Mouse (Mus musculus) kidney, postnatal 4 days (tissue): ENCODE results near the gene Sema3f.

Experiments used
- DNase-seq, 2 experiments: peaks; one replicate each; pipeline ENCODE4 v3.0.0; 2021; ENCODE audit warnings: mixed read lengths in 2 of 2

Sema3f gene

DNA sequence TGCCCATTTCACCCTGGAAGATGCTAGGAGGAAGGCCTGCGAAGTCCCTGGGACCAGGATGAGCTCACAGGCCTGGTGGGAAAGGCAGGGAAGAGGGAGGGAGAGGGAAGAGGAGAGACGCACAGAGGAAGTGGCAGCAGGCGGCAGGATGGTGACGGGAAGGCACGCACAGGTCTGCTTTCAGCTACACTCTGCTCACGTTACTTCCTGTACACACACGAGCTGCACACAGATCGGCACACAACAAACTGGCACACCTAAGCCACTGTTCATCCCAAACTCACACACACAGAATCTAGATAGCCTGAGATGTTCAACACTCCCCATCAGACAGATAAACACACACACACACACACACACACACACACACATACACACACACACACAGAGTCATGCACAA is 19.9 kb downstream of the Sema3f start:
- no peak for DNase-seq

DNA sequence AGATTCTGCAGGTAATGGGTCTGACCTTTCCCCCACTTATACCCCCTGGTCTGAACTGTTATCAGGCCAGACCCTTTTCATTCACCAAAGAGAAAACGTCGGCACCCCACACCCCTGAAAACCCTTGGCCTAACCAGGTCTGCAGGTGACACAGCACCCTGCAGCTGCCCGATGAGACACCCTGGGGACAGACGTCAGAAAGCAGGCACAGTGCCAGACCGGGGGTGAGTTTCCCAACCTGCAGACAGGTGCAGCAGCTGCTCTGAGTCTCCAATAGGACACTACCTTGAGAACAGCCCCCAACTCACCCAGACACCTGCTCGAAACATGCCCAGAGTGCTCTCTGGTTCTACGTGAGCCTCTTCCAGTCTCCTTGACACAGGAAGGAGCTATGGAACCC is 21.3 kb downstream of the Sema3f start:
- DNase-seq = no peak

GRCm38 (mm10) chr9:107688415-107688814 is 21.9 kb downstream of the Sema3f start:
- DNase-seq = no peak

DNA sequence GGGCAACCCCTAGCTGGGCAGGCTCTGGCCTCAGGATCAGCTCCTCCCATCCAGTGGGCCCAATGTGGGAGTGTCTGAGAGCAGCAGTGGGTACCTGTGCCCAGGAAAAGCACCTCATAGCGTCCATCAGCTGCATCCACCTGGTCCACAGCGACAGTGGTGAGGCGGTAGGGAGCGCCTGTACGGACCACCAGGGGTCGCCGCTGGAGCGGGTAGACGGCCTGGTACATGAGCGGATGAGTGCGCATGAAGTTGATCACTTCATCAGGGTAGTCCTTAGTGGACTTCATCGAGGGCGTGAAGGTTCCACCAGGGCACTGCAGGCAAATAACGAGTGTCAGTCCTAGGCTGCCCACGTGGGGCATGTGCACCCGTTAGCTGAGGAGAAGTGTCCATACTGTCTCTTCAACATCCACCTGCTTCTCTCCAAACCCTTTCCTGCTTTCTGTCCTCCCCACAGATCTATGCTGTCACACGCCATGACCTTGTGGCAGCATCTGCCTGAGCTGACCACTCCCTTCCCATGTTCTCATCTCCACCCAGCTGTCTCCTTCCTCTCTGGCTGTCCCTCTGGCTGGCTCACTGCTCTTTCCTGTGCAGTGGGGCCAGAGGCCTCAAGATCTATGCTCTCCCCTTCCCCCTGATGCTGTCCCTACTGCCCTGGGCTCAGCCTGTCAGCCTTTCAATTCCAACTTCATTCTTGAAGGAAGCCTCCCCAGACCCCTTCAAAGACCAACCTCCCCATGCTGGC is 24.9 kb downstream of the Sema3f start:
- DNase-seq = peak; percentile 86 to 90

- DNase-seq = no peak
Observed at GRCm38 (mm10) chr9:107682405-107682804, 27.9 kb downstream of the Sema3f start.

- DNase-seq = no peak
Observed at GRCm38 (mm10) chr9:107679501-107679900, 30.8 kb downstream of the Sema3f start, which contains the start of gene Gnat1. Gene Gnat1 (minus strand): TSS chr9:107679712.

DNA sequence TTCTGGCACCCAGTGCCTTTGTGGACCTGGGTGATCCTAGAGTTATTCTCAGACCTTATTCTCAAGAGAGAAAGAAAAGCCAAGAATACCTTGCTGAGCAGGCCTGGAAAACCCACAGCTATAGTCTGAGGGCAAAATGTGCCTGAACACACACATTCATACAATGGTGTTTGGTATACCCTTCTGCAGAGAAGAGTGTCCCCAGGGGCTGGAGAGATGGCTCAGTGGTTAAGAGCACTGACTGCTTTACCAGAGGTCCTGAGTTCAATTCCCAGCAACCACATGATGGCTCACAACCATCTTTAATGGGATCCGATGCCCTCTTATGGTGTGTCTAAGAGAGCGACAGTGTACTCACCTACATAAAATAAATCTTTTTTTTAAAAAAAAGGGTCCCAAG is 31.4 kb downstream of the Sema3f start:
- no peak for DNase-seq

DNA sequence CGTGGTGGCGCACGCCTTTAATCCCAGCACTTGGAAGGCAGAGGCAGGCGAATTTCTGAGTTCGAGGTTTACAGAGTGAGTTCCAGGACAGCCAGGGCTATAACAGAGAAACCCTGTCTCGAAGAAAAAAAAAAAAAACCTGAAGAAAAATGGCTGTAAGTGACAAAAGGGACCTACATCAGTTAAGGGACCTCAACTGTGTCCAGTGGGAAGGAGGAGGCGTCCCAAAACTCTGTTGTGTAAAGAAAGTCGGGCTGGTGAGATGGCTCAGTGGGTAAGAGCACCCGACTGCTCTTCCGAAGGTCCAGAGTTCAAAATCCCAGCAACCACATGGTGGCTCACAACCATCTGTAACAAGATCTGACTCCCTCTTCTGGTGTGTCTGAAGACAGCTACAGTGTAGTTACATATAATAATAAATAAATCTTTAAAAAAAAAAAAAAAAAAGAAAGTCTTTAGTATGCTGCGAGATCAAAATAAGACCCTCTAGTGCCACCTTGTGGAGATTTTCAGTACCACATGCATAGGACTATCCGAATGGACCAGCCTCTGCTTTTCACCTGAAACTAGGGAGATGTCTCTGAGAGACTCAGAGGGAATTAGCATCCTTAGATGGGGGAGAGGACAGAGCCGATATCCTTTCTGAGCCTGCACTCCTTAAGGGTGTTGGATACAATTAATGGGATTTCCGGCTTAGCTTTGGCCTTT is 32.3 kb downstream of the Sema3f start:
- DNase-seq = peak; percentile 77 to 83

DNA sequence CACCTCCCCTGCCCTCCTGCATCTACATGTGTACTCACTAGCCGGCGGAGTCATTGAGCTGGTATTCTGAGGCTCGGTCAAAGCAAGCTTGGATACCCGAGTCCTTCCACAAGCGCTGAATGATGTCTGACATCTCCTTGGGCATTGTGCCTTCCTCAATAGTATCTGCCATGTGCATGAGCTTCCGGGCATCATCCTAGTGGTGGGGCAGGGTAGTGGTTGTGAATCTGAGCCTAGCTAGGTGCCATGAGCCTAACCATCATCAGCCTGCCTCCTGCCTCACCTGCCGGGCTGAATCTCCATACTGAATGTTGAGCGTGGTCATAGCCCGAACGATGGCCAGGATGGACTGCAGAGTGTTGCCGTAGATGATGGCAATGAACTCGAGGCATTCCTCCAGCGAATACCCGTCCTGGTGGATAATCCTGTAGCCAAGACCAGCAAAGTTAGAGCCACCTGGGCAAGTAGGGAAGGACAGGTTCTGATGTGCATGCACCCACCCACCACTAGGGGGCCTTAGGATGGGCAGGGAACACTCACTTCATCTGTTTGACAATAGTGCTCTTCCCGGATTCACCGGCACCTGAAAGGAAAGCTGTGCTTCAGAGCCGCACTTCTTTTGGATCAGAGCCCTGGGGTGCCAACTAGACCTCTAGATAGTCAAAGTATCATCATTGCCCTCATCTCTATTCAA is 33.0 kb downstream of the Sema3f start:
- peak; percentile 67 to 74 for DNase-seq

DNA sequence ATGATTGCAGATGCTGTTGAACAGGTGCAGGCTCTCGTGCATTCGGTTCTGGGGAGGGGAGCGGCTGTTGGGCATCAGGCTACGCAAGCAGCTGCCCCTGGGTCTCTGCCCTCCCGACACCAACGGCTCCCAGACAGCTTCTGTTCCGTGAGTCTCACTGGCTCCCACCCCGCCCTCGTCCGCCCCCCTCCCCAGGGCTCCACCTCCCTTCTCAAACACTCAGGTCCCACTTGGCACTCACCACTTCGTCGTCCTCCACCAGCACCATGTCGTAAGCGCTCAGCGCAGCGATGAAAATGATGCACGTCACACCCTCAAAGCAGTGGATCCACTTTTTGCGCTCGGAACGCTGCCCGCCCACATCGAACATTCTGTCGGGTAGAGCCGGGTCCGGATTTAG is 34.0 kb downstream of the Sema3f start:
- DNase-seq = peak in 1 of 2 experiments; percentile 32

DNA sequence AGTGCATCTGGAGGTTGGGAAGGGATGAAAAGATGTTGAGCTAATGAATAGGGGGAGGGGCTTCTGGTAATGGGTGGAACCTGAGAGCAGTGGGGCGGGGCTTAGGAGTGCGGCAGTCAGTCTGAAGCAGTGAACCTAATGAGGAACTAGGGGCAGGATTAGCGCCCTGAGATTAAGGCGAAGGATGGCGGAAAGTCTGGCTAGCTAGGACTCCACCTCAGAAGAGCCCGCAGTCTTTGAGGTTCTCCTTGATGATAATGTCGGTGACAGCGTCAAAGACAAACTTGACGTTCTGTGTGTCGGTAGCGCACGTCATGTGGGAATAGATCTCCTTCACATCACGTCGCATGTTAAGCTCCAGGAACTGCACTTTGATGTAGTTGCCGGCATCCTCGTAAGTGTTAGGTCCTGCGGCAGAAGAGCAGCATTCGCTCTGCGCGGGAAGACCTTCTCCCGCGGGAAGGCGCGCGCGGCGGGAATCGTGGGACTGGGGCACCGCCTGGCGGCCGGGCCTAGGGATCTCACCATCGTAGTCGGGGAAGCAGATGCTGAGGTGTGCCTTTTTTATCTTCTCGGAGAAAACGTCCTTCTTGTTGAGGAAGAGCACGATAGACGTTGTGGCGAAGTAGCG is 34.5 kb downstream of the Sema3f start:
- DNase-seq = peak; percentile 85 to 89

DNA sequence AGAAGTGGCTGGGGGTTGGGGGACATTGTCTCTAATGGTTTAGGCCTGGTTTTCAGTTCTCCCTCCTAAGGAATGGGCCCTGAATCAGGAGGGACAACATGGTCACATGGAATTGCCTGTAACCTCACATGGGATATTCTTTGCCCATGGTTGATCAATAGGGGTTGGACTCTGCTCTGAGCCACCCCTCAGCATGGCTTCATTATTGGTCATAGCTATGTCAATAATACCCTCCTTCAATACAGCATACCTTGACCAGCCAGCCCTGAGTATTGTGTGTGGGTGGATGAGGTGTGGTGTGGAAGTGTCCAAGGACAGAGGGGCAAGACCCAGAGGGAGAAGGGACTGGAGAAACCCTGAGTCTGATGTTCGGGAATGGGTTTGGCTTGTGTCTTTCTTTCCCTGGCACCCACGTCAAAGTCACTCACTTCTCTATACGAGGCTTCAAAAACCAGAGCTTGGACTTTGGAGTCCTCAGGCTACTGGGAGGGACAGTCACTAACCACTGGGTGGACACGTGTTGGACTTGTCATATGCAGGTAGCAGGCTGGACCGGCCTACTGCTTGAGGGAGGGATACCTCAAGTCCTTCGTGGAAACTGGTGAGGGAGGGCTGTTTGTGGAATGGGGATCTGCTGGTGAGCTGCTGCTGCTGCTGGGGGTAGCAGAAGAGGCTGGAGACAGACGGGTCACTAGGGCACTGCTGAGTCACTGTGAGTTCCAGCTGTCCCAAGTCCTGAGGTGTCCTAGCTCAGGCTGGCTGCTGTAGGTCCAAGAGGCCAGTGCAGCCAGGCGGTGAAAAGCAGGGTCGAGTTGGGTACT is 35.5 kb downstream of the Sema3f start:
- DNase-seq = peak in 1 of 2 experiments; percentile 55

DNA sequence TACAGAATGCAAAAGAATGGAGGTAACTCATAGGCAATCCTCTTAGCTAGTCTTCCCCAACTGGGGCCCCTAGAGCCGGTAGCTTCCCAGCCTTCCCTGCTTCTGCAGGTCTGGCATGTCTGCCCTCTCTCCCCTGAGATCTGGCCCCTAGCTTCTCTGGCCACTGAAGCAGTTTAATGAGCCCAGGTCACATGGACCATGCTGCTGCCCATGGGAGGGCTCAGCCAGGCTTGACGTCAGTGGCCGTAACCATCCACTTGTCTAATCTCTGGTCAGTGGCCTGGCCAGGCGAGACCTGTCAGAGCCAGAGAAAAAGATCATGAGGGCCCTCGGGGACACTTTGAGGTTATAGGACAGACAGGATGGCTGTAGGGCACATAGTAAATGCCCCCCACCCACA is 40.0 kb downstream of the Sema3f start:
- DNase-seq = peak; percentile 49 to 74

DNA sequence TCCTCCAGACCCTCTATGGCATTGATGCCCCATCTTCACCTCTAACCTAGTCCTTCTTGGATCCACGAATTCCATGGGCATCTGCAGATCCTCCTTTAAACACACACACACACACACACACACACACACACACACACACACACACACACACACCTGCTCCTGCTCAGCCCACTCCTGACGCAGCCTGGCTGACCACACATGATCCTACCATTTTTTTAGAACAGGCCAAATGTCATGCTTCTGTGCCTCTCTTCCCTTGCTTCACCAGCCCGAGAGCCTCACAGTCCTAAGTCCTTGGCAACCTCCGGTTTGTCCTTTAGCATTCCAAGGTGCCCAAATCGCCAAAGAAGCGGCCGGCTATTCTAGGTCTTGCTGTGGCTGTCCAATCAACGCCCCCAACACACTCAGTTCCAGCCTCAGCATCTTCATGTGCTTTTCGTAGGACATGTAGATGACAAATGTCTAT is 40.8 kb downstream of the Sema3f start, which contains the start of gene Slc38a3:
Slc38a3 (minus strand) TSS at position 51 of the 466 bp plus-strand sequence.
- DNase-seq = peak in 1 of 2 experiments; percentile 44

- DNase-seq = peak in 1 of 2 experiments; percentile 54
Observed at GRCm38 (mm10) chr9:107668916-107669315, 41.4 kb downstream of the Sema3f start.

GRCm38 (mm10) chr9:107668011-107668410 is 42.3 kb downstream of the Sema3f start:
- DNase-seq = no peak

- DNase-seq = peak; percentile 80 to 87
Observed at GRCm38 (mm10) chr9:107667219-107667618, 43.1 kb downstream of the Sema3f start.

DNA sequence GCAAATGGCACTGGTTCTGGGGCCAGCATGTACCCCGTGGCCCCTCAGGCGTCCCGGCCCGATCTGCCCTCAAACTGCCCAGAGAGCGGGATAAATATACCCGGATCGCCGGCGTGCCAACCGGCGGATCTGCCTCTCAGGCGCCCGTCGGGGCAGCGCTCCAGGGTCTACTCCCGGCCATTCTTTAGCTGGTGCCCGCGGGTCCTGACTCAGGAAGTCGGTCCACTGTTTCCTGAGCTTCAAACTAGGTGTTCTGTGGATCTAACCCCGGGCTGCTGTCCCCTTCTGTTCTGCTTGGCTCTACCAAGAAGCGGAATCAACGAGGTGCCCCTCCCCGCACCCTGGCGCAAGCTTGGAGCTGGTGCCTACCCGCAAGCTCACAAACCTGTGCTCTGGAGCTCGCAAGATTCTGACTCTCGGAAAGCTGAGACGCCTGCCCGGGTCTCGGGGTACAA is 43.5 kb downstream of the Sema3f start:
- DNase-seq = peak; percentile 38 to 65

- DNase-seq = no peak
Observed at GRCm38 (mm10) chr9:107665308-107665707, 45.0 kb downstream of the Sema3f start.

GRCm38 (mm10) chr9:107663525-107663924 is 46.8 kb downstream of the Sema3f start:
- DNase-seq = no peak

DNA sequence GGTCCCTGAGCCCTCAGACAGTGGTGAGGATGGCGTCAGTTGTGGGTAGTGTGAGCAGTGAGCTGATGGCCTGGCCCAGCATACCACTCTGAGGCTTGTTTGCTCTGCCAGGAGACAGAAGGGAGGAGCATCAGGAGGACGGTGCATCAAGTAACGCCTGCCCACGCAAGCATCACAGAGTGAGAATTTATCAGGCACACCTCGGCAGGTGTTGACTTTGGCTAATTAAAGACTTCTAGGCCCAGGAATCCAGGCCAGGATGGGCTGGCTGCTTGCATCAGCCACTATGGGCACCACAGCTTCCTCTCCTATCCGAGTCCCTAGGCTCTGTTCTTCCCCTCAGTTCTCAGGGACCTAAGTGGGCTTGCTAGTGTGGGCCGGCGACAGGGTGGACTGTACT is 47.9 kb downstream of the Sema3f start:
- no peak for DNase-seq

- no peak for DNase-seq
Observed at GRCm38 (mm10) chr9:107660777-107661176, 49.5 kb downstream of the Sema3f start.
